Mouse (Mus musculus) kidney, adult 2 months (tissue): Measurements from ENCODE around the gene Drd1. TPM values are rescaled to one million over a fixed set of nuclear protein-coding genes. Genes with fewer than 3 reads are reported as not detected.

Source experiments
- DNase-seq: peaks from one replicate; pipeline ENCODE4 v3.0.0; 2021
- H3K27ac ChIP-seq: fragments of 200-500 bp; 2 replicates; pipeline ENCODE4 v1.5.1; 2012; ENCODE audit warnings: low read depth, low read length, control low read depth, inconsistent platforms; ENCODE audit not compliant: insufficient read depth
- H3K27me3 ChIP-seq: fragments of 200-500 bp; replicated peaks from 2 replicates; pipeline ENCODE4 v1.6.1; 2012; ENCODE audit warnings: mild to moderate bottlenecking, moderate library complexity, low read length, inconsistent platforms; ENCODE audit not compliant: control insufficient read depth, insufficient read depth
- H3K36me3 ChIP-seq: fragments of 200-500 bp; 2 replicates; pipeline ENCODE4 v1.6.1; 2012; ENCODE audit warnings: mild to moderate bottlenecking, moderate library complexity, low read length, inconsistent platforms; ENCODE audit not compliant: control insufficient read depth, insufficient read depth
- H3K4me1 ChIP-seq: fragments of 200-500 bp; 2 replicates; pipeline ENCODE4 v1.6.1; 2011; ENCODE audit warnings: low read length; ENCODE audit not compliant: control insufficient read depth, insufficient read depth
- H3K4me3 ChIP-seq: fragments of 200-500 bp; 2 replicates; pipeline ENCODE4 v1.5.1; 2011; ENCODE audit warnings: mild to moderate bottlenecking, low read depth, low read length, control low read depth; ENCODE audit not compliant: insufficient read depth
- CTCF ChIP-seq: fragments of 200-500 bp; conservative IDR thresholded peaks from 2 replicates; pipeline ENCODE4 v1.5.1; 2011; ENCODE audit warnings: low read depth, mild to moderate bottlenecking, control low read depth, low read length, moderate library complexity, mixed read lengths; ENCODE audit not compliant: insufficient read depth, insufficient read length
- POLR2A ChIP-seq: fragments of 200-500 bp; IDR thresholded peaks from one replicate; pipeline ENCODE4 v1.6.1; 2011; ENCODE audit warnings: low read depth, low read length, control low read depth
- WGBS: fragments of 180-500 bp; shearing (Covaris S2); methylation state at CpG from one replicate; pipeline ENCODE4 v1.1.7; 2018; 5-methylcytosine and 5-hydroxymethylcytosine counted together
- polyA plus RNA-seq: library from polyadenylated mRNA; depleted of rRNA; stranded (reverse); fragments of >200 nt; gene quantifications from 2 replicates; pipeline ENCODE4 v1.2.3, GENCODE M21; 2012; rRNA removed

The Drd1 gene
- polyA plus RNA-seq, result 0.02 and 0.08 TPM in 2 replicates

GRCm38 (mm10) chr13:54055448-54055861 is at the start of gene Drd1:
TSS of gene Drd1 (minus strand) at chr13:54055705.
- TF ChIP-seq CTCF (peak; percentile 53), POLR2A (no peak)
- Histone ChIP-seq H3K27me3 (no peaks in the 10 kb centered on the region), H3K4me1 (no peaks in the 10 kb centered on the region), H3K27ac (no peak within 1 kb of the TSS), H3K36me3 (no peaks in the 10 kb centered on the region), H3K4me3 (peak within 1 kb of the TSS; percentile 21; the same call in 1 of the 2 replicates)
- peak; percentile 55 for DNase-seq
- 2% methylated on average over 31 of the region's 31 CpGs for WGBS

DNA sequence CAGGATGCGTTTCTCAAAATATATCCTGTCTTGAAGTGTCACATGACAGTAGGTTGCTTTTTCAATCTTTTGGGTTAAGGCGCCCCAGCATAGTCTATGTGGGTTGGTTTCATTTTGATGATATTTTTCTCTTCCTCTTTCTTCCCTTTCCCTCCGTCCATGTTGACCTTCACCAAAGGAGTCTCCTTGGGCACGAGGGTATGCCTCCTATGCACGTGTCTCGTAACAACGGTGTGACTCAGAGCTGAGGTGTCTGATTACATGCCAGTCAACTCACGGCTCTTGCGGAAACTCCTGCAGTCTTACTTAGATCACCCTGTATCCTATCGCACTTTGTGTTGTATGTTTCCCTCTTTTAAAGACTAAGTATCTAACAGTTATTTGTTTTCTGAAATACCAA is 48.4 kb upstream of the Drd1 start:
- H3K36me3 ChIP-seq, result no peaks in the 10 kb centered on the region; the same call in 1 of the 2 replicates
- TF ChIP-seq CTCF, result no peak
- no peak overlapping the region for H3K4me3 ChIP-seq
- H3K27ac ChIP-seq, result no peak overlapping the region
- WGBS, result 69% methylated on average over 10 of the region's 10 CpGs
- no peaks in the 10 kb centered on the region for H3K4me1 ChIP-seq
- no peaks in the 10 kb centered on the region for H3K27me3 ChIP-seq
- no peak for DNase-seq

GRCm38 (mm10) chr13:54103271-54103670 is 47.8 kb upstream of the Drd1 start:
- no peak for TF ChIP-seq CTCF
- TF ChIP-seq POLR2A, result no peak
- Histone ChIP-seq H3K4me3 (no peak overlapping the region), H3K27me3 (no peaks in the 10 kb centered on the region), H3K36me3 (no peaks in the 10 kb centered on the region; the same call in 1 of the 2 replicates), H3K27ac (no peak overlapping the region), H3K4me1 (no peaks in the 10 kb centered on the region)
- DNase-seq, result no peak
- WGBS, result 60% methylated on average over 3 of the region's 3 CpGs

DNA sequence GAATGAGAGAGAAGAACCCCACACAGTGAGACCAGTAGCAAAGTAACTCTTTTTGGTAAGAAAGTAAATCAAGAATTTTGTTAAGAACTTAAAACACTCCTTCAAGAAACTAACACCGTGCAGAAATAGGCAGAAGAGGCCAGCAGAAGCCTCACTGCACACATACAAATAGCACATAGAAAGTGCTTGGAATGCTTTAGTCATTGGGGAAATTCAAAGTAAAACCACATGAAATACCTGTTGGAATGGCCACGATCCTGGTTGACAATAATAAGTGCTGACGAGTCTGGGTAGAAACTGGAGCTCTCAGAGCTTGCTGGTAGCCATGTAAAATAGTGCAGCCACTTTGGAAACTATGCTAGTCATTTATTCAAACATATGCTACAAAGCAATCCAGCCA is 46.6 kb upstream of the Drd1 start:
- TF ChIP-seq CTCF, result no peak
- TF ChIP-seq POLR2A, result no peak
- no peak overlapping the region for H3K27ac ChIP-seq
- WGBS, result 88% methylated on average over 3 of the region's 3 CpGs
- no peaks in the 10 kb centered on the region; the same call in 1 of the 2 replicates for H3K36me3 ChIP-seq
- H3K4me1 ChIP-seq, result peaks cover 3% of the 10 kb centered on the region; the same call in 1 of the 2 replicates
- no peaks in the 10 kb centered on the region for H3K27me3 ChIP-seq
- DNase-seq, result no peak
- H3K4me3 ChIP-seq, result no peak overlapping the region

- 68% methylated on average over 15 of the region's 15 CpGs for WGBS
- no peak for TF ChIP-seq CTCF
- no peak for TF ChIP-seq POLR2A
- Histone ChIP-seq H3K4me3 (no peak overlapping the region), H3K36me3 (no peaks in the 10 kb centered on the region; the same call in 1 of the 2 replicates), H3K27me3 (no peaks in the 10 kb centered on the region), H3K27ac (no peak overlapping the region), H3K4me1 (peaks cover 3% of the 10 kb centered on the region; the same call in 1 of the 2 replicates)
- DNase-seq, result peak; percentile 24
Observed at GRCm38 (mm10) chr13:54101031-54101820, 45.7 kb upstream of the Drd1 start.

- TF ChIP-seq CTCF (no peak), POLR2A (no peak)
- no peaks in the 10 kb centered on the region; the same call in 1 of the 2 replicates for H3K36me3 ChIP-seq
- no peak for DNase-seq
- no peak overlapping the region for H3K4me3 ChIP-seq
- H3K4me1 ChIP-seq, result peaks cover 3% of the 10 kb centered on the region; the same call in 1 of the 2 replicates
- H3K27ac ChIP-seq, result no peak overlapping the region
- H3K27me3 ChIP-seq, result no peaks in the 10 kb centered on the region
- 81% methylated on average over 6 of the region's 6 CpGs for WGBS
Observed at GRCm38 (mm10) chr13:54097797-54098196, 42.3 kb upstream of the Drd1 start.

GRCm38 (mm10) chr13:54097227-54097626 is 41.7 kb upstream of the Drd1 start:
- Histone ChIP-seq H3K27me3 (no peaks in the 10 kb centered on the region), H3K4me1 (peaks cover 3% of the 10 kb centered on the region; the same call in 1 of the 2 replicates), H3K36me3 (peaks cover 1% of the 10 kb centered on the region), H3K4me3 (no peak overlapping the region), H3K27ac (peak overlapping the region; percentile 9; the same call in 1 of the 2 replicates)
- no peak for TF ChIP-seq CTCF
- peak; percentile 25 for DNase-seq
- WGBS, result 57% methylated on average over 4 of the region's 4 CpGs
